Mouse (Mus musculus): ENCODE measurements around the gene Slc12a7.
A peak's percentile ranks its signal among the peaks of the same experiment; 100 is the strongest.

The Slc12a7 gene

GRCm38 (mm10) chr13:73821251-73821650 is 88.4 kb downstream of the Slc12a7 start:
- DNase-seq (ENCODE audit: low spot score) = no peak

GRCm38 (mm10) chr13:73822187-73822800 is 89.4 kb downstream of the Slc12a7 start:
- peak; percentile 77 for DNase-seq (ENCODE audit: low spot score)

GRCm38 (mm10) chr13:73823711-73824110 is 90.8 kb downstream of the Slc12a7 start:
- DNase-seq (ENCODE audit: low spot score) = no peak

DNA sequence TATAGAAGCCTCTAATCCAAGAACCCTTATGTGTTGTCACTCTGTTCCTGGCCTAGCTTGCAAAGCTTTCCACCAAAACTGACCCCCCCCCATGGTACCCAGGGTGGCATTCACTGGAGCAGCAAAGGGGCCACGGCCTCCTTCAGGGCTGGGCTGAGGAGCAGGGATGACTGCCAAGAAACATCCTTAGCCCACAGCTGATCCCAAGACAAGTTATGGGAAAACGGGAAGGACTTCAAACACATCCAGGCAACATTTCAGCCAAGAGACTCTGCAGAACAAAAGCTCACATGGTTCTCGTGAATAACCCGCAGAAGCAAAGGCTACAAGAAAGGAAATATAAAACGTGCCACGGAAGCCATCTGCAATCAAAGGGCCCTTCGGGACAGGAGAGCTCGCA is 94.3 kb downstream of the Slc12a7 start:
- no peak for DNase-seq (ENCODE audit: low spot score)

DNA sequence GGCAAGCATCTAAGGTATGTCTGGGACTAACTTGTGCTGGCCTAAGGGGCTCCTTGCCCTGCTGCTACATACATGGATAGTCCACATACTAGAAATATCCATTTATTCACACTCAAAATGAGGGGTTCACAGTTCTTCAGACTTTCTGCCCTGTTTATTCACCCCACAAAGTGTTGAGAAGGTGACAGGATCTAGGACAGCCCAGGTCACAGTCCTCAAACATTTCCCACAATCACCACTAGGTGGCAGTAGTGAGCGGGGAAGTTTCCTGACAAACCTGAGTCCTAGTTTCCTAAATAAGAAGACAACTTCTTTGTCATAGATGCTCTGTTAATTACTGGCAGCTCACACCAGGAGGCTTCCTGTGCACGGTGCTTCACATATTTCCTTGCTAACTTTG is 98.6 kb downstream of the Slc12a7 start:
- DNase-seq (ENCODE audit: low spot score) = peak; percentile 59

DNA sequence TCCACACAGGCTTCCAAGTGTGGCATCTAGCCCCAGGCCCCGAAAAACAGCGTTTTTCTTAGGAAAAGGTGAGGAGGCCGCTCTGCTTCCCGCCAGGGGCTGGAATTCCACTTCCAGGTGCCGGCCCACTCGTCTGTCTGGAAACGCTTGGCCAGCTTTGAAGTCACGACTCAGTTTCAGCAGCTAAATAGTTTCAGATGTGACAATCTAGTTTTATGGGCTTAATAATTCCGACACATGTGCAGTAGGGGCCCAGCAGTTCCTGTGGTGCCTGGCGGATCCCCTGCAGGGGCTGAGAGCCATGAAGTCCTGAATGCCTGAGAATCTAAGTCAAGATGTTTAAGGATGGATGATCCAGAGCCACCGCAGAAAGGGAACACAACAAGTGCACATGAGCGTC is 100.9 kb downstream of the Slc12a7 start:
- DNase-seq (ENCODE audit: low spot score) = no peak

DNA sequence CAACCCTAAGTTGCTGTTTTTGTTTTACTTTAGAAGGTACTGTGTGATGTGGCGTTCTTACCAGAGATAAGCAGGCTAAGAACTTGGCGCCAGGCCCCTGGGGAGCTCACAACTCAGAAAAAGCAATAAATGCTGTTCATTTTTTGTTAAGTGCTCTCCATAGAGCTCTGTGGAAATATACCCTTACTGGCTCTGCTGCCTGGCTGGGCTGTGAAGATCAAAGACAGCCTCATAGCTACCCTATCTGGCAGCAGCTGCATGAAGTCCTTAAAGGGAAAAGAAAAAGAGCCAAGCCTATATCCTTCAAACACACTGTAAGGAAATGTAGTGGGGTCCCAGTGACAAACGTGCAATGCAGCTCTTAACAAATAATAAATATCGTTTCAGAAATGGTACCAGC is 102.9 kb downstream of the Slc12a7 start:
- DNase-seq (ENCODE audit: low spot score) = peak; percentile 20

DNA sequence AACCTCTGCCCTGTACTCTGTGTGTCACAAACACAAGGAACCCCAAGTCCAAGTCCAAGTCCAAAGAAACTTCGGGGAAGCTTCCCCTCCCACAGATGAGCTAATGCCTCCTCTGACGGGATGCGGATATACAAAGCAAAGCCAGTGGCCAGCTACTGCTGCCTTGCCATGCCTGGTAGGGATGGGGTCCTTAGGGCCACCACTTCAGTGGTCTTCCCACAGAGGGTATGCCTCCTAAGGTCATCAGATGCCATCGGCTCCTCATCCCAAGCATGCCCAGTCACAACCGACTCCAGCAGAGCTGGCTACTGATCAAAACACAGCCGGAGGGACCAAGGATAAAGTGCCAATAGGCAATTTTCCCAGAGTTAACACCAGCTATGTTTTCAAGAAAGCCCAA is 103.6 kb downstream of the Slc12a7 start:
- DNase-seq (ENCODE audit: low spot score) = no peak

GRCm38 (mm10) chr13:73837708-73838107 is 104.8 kb downstream of the Slc12a7 start:
- no peak for DNase-seq (ENCODE audit: low spot score)

DNA sequence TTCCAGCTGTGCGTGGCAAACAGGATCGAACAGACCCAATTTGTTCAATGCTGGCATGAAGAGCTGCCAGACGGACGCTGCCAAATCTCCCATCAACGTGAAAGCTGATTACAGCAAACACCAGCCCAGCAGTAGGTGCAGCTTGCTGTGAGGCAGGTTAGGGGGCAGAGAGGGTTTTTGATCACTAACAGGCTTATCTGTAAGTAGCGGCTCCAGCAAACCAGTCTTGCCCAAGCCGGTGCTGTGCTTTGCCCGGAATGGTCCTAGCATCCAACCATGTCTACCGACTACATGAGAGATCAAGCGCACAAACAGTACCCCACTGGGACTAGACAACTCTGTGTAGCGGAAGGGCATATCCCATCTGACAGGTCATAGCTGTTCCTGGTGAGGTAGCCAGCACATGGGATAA is 106.2 kb downstream of the Slc12a7 start:
- no peak for DNase-seq (ENCODE audit: low spot score)

DNA sequence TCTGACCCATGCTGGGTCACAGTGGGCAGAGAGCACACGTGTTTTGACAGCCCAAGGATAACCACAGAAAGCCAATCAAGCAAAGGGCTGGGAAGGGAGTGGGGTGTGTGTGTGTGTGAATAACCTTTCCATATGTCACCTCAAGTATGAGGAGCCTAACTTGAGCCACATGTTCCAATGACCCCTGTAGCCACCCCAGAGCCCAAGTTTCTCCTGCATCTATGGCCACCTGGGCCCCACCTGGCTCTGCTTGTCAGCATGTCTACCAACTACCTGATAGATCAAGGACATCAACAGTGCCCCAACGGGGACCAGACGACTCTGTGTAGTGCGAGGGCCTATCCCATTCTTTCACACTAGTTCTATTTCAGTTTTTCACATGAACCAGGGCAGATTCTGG is 106.8 kb downstream of the Slc12a7 start:
- no peak for DNase-seq (ENCODE audit: low spot score)

DNA sequence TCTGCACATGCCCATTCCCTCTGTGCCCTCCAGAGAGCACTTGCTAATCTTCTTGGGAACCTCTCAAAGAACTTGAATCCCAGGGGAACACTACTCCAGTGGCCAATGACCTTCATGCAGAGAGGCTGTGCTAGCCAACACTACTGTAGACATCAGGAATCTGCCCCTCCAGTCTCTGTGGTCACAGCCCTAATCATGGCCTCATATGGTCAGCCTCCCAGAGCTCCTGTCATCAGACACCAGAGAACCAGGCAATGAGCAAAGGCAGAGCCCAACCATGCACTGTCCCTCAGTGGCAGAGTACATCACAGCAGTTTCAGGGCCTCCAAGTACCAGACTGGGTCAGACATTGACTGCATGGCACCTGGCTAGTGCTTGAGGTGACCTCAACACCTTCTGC is 109.8 kb downstream of the Slc12a7 start:
- DNase-seq (ENCODE audit: low spot score) = no peak

GRCm38 (mm10) chr13:73846589-73847464 is 113.9 kb downstream of the Slc12a7 start:
- peak; percentile 35 for DNase-seq (ENCODE audit: low spot score)

- DNase-seq (ENCODE audit: low spot score) = peak; percentile 90
Observed at GRCm38 (mm10) chr13:73847465-73847836, 114.6 kb downstream of the Slc12a7 start, which contains the start of gene Nkd2. Nkd2 (minus strand) TSS chr13:73847631.

Data from urinary bladder, postnatal 14 days (tissue).